Mouse (Mus musculus) embryo, embryonic 11.5 days (tissue): ENCODE results near the gene Csrnp1.

Source experiments
- DNase-seq: peaks from one replicate; pipeline ENCODE4 v3.0.0-alpha.2; 2012; ENCODE audit warnings: low read depth, low spot score

Gene Csrnp1

DNA sequence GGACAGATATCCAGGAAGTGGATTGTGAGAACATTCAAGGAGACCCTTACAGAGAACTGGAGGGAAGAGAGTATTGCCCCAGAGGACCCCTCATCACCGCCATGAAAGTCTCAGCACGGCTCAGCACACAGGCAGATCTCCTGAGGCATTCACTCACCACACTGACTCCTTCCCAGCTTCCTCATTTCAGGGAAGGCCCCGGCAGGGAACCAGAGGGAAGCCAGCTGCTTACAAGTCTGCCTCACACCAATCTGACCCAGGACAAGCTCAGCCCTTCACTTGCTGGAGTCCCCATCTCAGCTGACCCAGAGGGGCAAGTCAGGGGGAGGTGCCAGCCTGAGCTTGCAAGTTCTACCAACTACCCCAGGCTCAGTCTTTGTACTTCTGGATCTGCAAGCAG lies 35.7 kb downstream of the Csrnp1 start:
- no peak for DNase-seq

DNA sequence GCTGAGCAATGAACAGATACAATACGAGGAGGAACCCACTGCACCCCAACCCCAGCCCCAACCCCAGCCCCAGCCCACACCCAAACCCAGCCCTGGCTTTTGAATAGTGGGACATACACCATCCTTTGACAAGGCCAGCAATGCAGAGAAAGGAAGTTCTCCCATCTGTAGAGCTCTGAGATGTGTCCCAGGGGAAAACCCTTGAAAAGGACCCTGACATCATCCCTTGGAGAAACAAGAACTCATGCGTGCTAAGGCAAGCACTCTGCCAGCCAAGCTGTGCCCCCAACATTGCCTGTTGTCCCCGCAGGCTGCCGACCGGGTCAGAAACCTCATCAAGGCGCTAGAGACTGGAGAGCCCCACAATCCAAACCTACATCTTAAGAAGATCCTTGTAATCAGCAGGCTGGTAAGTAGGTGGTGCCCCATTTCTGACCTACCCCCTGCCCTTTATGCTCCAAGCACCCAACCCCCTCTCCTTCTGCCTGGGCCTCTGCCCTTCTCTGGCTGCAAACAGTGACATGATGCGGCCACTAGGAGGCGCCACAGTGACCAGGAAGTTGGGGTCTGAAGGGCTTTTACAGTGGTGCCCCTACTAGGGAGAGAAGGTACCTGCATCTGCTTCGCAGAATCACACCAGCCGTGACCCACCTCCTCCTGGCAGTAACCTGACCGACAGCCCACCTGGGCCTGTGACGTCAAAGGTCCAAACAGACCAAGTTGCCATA lies 39.1 kb downstream of the Csrnp1 start:
- no peak for DNase-seq

DNA sequence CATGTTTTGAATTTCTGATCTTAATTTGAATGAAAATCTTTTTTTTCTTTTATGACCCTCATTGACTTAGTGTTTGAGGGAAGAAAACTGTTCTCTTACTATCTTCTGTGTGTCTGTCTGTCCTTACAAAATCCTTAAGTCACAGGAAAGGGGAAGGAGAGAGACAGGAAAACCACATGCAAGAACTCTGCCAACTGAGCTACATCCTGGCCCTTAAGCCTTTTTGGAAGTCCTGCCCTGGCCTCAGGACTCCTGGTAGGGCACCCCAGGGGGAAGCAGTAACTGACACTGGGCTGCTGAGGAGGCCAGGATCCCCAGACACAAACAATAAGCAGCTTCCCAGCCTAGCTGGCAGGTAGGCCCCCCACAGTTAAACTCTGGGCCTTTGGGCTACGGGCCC lies 41.1 kb downstream of the Csrnp1 start:
- DNase-seq: no peak

DNA sequence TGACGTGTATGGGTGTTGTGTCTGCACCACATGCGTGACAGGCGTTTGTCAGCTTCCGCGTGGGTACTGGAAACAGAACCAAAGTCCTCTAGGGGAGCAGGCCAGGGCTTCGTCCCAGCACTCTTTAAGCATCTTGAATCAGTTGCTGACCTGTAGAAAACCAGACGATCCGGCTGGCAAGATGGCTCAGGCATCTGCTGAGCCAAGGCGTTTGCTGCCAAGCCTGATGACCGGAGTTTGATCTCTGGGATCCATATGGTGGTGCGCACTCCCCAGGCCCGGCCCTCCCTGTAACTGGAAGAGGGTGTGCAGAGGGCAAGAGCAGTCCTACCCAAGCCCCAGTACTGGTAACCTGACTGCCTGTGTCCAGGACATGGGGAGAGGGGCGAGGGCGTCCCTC lies 42.6 kb downstream of the Csrnp1 start:
- DNase-seq: no peak

DNA sequence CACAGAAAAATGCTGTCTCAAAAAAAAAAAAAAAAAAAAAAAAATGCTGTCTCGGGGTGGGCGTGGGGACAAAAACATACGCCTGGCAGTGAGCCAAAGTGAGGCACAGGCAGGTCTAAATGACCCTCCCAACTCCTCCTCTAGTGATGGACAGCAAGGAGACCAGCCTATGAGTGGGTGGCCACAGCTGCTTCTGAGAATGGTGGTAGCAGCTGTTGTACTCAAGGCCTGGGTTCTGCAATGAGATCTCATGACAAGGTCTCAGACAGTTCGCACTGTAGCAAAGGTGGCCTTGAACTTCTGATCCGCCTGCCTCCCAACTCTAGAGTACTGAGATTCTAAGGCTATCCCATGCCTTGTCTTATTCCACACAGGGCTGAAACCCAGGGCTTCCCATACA lies 43.1 kb downstream of the Csrnp1 start:
- no peak for DNase-seq

DNA sequence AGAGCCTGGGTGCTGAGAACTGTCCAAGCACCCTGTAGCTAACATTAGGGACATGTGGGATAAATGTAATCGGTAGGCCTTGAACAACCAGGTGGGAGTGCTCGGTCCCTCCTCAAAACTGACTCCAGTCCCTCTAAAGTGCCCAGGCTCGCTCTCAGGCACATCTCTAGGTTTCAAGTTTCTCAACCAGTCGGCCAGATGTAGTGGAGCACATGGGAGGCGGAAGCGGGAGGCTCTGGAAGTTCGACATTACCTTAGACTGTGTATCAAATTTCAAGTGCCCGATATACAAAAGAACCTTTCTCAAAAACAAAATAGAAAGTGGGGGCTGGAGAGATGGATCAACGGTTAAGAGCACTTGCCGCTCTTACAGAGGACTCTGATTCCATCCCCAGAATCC lies 44.8 kb downstream of the Csrnp1 start:
- DNase-seq: no peak

DNA sequence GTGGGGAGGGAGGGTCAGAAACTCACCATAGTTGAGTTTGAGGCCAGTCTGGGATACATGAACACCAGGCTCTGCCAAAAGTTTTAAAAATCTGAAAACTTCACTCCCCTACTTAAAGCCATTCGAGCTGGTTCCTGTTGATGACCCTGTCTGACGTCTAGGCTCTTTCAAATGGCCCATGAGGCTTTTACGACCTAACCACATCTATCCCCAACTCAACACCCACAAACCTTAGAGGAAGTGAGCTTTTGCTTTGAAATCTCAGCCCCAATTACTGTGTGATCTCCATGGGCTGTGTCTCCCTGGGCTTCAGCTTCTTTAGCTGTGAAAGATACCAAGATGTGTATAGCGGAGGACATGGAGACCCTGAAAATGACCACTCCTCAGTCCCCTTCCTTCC lies 46.0 kb downstream of the Csrnp1 start:
- no peak for DNase-seq

DNA sequence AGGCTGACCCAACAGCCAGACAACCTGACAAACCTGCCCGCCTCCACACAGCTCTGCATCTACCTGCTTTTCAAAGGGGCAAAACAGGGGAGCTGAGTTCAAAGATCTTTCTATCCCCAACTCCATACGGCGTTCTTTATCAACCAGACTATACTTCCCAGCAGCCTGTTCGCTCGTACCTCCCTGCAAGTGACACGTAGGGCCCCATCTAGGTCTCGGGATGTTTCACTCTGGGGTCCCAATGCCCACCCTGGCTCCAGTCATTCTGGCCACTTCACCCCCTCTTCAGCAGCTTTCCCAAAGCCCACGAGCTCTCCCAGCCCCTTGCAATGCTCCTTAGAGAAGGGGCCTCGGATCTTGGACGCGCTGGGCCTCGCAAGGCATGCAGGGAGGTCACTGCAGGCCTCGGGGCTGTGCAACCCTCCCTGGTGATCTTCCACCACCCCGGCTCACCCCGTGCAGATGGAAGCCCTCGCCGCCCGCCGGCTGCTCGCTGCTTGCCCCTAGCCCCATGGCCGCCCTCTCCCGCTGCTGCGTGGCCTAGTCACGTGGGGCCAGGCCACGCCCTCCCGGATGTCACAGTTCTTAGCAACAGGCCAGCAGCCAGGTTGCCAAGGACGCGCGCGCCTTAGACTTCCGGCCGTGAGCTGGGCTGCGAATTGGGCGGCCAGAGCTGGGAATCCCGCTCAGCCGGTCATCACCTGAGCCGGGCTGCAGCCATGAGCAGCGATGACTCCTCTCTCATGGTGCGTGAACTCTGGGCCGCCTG lies 47.3 kb downstream of the Csrnp1 start, which contains the start of the genes Gorasp1 and Ttc21a:
Gene Gorasp1, minus strand, starts transcription at position 561 of the 769 bp plus-strand sequence.
Gene Ttc21a, plus strand, starts transcription at position 602 of the 769 bp plus-strand sequence.
- peak; percentile 94 for DNase-seq

DNA sequence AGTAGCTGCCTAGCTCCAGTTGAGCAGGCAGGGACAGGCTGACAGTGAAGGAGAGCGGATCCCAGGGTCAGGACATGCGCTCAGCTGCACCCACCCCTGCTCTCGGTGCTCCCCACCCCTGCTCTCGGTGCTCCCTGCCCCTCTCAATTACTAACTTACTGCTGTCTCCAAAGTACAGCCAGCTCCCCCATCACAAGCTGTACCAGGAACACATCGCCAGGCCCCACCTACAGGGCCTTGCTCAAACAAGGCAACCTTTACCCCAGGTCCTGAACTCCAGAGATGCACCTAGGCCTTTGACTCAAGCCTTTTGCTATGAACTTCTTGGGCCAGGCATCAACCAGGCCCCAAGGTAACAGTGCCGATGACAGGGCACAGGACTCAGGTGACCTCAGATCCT lies 50.8 kb downstream of the Csrnp1 start:
- DNase-seq: no peak

DNA sequence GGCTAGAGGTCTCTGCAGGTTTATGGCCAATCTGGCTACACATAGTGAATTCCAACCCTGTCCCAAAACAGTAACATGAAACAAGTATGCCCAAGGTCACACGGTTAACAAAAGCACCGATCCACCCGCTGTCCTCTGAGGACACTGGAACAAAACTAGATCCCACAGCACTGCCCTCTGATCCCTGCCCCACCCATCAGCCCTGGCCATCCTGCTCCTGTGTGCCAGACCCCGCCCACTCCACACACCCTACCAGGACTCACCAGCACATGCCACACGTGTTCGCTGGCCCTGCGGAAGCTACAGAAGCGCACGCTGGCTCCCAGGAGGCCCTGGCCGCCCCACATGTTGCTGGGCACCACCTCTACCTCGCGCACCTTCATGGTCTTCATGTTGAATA lies 52.1 kb downstream of the Csrnp1 start:
- no peak for DNase-seq

DNA sequence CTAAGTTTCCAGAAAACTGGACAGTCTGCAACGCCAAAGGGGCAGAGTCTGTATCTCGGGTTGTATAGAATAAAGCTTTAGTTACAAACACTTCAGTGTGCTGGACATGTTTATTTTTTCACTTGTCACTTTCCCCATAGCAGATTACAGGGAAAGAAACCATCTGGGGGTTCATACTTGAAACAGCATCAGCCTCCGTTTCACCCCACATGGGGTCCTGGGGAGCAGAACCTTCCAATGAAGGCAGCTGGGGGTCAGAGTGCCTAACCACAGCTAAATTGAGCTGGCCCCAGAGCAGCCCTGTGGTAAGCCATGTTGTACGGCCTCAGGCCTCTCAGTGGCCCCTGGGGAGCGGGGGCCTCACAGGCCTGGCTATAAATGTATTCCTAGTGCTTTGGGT lies 58.0 kb downstream of the Csrnp1 start:
- no peak for DNase-seq

DNA sequence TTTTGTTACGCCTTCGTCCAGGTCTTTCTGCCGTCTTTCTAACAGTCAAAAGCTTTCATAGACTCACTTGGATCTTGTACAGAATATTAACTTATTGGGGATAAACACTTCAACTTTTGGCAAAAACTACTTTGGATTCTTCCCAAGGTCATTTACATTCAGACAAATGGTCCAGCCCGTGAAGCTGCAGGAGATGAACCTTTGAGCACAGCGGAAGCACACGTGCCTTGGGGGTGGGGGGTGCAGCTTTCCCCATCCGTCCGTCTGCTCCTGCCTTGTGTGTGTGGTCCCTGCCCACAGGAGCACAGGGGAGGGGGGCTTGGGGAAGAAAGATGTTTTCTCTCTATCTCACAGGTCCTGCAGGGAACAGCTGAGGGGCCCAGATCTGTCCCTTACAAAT lies 58.7 kb downstream of the Csrnp1 start:
- no peak for DNase-seq

DNA sequence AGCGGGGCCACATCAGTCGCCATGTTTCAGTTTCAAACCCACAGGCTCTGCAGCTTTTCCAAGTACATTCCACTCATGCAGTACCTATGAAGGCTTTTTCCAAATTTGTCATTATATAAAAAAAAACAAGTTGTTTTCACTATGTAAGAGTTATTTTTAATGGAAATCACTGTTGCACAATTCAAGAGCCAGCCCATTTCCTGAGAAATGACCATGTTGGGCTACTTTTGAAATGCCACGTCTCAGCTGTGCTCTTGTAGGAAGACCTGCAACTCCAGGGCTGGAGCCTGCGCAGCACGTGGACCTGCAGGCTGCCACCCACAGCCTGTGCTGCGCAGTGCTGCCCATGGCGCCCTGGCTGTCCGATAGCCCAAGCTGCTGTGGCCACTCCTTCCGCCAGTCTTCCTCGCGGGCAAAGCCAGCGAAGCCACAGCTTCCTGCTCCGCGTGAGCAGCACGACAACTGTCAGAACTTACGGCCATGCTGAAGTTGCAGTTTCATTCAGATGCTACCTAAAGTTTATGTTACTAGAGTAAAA lies 59.3 kb downstream of the Csrnp1 start:
- no peak for DNase-seq

DNA sequence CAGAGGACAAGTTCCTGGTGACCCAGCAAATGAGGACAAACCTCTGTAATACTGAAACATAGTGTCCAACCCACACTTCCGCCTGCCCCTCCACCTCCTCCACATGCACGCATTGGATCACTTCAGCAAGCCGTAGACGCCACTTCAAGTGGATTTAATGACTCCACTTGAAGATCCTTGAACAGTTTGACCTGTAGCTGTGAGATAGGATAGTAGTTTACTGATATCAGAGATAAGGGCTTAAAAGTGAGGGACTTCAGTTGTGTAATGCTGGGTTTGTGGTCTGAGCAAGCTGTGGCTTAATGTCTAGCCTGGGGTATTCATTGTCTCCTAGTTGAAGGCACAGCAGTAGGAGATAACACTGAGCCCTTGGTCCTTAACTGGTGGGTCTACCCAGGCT lies 61.0 kb downstream of the Csrnp1 start:
- DNase-seq: no peak
